Mouse (Mus musculus): ENCODE data around the gene Ggact. TPM values are rescaled to one million over a fixed set of nuclear protein-coding genes. Genes with fewer than 3 reads are reported as not detected.
A peak's percentile ranks its signal among the peaks of the same experiment; 100 is the strongest.

The Ggact gene
- polyA plus RNA-seq, 1 experiment from 2014 or later, result 5.0 TPM

DNA sequence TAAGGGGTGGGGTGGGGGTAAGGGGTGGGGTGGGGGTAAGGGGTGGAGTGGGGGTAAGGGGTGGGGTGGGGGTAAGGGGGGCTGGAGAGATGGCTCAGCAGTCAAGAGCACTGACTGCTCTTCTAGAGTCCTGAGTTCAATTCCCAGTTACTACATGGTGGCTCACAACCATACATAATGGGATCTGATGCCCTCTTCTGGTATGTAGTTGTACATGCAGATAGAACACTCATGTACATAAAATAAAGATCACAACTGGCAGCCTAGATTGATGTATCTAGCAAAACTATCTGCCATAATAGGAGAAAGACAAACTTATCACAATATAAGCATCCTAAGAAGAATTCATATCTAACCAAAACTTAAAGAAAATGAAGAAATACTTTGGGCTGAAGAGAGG lies 15.0 kb downstream of the Ggact start:
- no peak overlapping the region for H3K4me2 ChIP-seq
- H3K9me3 ChIP-seq (replicated peaks), result no peaks in the 10 kb centered on the region
- no peaks in the 10 kb centered on the region for H3K36me3 ChIP-seq (ENCODE audit: poor library complexity, severe bottlenecking)
- H3K9ac ChIP-seq, result no peak overlapping the region
- H3K27ac ChIP-seq, result no peak overlapping the region
- no peak overlapping the region for H3K4me3 ChIP-seq
- peaks cover 22% of the 10 kb centered on the region for H3K4me1 ChIP-seq
- no peak for ATAC-seq
- no peaks in the 10 kb centered on the region for H3K27me3 ChIP-seq

DNA sequence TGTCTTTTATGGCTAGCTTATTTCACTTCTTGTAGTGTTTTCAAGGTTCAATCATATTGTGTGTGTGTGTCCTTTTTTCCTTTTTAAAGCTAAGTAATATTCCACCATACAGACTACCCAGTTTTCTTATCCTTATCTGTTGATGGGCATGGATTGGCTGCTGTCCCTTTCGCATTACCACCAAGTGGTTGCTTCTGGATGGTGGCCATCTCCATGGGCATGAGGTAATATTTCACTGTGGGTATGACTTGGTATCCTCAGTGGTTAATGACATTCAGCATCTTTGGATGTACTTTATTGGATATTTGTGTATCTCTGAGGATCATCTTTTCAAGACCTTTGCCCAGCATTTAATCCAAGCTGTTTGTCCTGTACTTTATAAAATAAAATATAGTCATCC lies 17.5 kb downstream of the Ggact start:
- Histone ChIP-seq H3K4me2 (no peak overlapping the region), H3K9ac (no peak overlapping the region), H3K27me3 (no peaks in the 10 kb centered on the region), H3K4me3 (no peak overlapping the region), H3K27ac (no peak overlapping the region), H3K36me3 (ENCODE audit: poor library complexity, severe bottlenecking) (peaks cover 4% of the 10 kb centered on the region; the same call in 1 of the 2 replicates), H3K4me1 (peaks cover 8% of the 10 kb centered on the region), H3K9me3 (replicated peaks) (no peaks in the 10 kb centered on the region)
- 96% methylated on average over 1 of the region's 1 CpGs for WGBS
- no peak for ATAC-seq

DNA sequence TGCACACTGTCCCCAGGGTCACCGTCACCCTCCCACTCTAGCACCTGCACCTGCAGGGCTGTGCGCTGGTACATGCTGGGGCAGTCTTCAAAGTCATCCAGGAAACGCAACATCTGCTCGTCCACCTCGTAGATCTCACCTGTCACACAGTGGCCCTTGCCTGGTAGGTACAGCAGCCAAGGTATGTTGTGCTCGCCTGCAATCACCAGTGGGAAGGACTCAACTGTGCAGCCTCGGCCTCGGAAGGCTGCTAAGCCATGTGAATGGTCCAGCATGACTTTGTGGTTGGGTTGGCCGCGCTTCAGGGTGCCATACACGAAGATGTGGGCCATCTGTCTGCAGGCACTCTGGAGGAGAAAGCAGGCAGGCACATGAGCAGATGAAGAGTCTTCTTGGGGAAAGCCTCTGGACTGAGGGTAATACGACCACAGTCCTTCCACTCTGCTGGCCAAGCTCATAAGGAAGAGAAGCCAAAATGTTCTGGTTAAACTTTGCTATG lies 22.0 kb downstream of the Ggact start:
- H3K4me1 ChIP-seq, result no peaks in the 10 kb centered on the region
- no peak overlapping the region for H3K4me2 ChIP-seq
- no peak overlapping the region for H3K27ac ChIP-seq
- no peaks in the 10 kb centered on the region for H3K27me3 ChIP-seq
- WGBS, result 94% methylated on average over 12 of the region's 12 CpGs
- H3K4me3 ChIP-seq, result no peak overlapping the region
- no peaks in the 10 kb centered on the region for H3K9me3 ChIP-seq (replicated peaks)
- H3K9ac ChIP-seq, result no peak overlapping the region
- ATAC-seq, result no peak
- peaks cover 4% of the 10 kb centered on the region; the same call in 1 of the 2 replicates for H3K36me3 ChIP-seq (ENCODE audit: poor library complexity, severe bottlenecking)

DNA sequence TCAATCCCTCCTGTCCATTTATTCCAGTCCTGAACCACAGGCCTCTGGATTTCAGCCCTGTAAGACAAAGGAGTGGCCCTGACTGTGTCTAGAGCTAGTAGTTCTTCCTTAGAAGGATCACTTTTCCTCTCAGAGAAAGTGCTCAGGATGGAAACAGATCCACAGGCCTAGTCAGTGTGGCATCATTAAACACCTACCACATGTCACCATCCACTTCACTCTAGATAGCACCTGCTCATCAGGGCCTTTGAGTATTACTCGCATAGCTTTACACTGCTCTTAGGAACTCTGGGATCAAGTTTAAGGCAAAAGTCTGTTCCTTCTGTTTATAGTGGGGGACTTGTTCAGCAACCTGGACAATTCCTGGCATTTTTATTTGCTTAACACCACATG lies 25.1 kb downstream of the Ggact start:
- Histone ChIP-seq H3K9me3 (replicated peaks) (no peaks in the 10 kb centered on the region), H3K4me1 (peaks cover 18% of the 10 kb centered on the region), H3K4me2 (no peak overlapping the region), H3K27me3 (no peaks in the 10 kb centered on the region), H3K27ac (no peak overlapping the region), H3K4me3 (no peak overlapping the region), H3K36me3 (ENCODE audit: poor library complexity, severe bottlenecking) (peaks cover 4% of the 10 kb centered on the region; the same call in 1 of the 2 replicates), H3K9ac (no peak overlapping the region)
- no peak for ATAC-seq
- WGBS, result 94% methylated on average over 1 of the region's 1 CpGs

DNA sequence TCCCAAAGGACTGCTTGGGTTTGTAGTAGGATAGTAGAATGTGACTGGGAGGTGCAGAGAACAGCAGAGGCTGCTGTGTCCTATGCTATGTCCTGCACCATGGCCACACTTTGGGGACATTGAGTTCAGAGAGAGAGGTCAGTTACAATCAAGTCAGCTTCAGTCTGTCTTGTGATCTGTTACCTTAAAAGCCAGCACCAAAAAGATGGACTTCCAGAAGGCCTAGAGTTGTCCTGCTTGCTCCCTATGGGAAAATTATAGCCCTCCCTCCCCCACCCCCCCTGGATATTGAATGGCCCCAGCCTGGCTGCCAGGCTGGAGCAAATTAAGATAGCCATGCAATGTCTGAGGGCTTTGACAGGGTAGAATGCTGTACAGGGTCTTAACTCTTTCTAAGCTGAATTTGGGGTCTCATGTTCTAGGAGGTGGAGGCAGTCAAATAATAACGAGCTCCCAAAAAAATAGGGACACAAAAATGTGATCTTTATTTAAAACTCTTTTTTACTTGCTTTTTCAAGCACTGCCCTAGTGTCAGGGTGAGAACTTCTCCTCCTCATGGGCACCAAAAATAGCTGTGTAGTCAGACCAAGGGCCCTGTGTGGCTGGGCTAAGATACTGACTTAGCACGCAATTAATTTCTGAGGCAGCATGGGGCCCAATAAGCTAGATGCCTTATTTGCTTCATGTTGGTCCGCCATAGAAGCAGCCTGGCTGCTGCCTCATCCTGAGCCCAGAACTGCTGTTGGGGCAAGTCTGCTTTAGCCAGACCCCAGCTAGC lies 25.7 kb downstream of the Ggact start:
- WGBS, result 61% methylated on average over 3 of the region's 3 CpGs
- ATAC-seq, result no peak

DNA sequence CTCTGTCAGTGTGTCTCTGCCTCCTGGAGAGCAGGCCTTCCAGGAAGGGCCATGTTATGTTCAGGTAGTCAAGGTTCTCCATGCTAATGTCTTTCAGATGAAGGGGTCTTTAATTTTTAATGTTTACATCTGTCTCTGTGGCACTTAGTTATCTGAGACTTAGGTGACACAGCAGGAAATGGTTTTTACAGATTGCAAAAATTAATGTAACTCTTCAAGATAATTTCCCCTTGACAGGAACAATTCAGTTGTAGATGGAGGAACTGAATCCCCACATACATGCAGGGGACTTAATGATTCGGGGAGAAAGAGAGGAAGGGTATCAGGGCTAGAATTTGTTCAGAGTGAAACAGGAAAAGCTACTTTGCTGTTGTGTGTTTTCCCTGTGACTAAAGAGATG lies 26.3 kb downstream of the Ggact start:
- Histone ChIP-seq H3K4me3 (no peak overlapping the region), H3K9ac (no peak overlapping the region), H3K36me3 (ENCODE audit: poor library complexity, severe bottlenecking) (peaks cover 4% of the 10 kb centered on the region; the same call in 1 of the 2 replicates)

More for the DNA sequence above, 25.7 kb downstream of the Ggact start:
- Histone ChIP-seq H3K4me3 (no peak overlapping the region), H3K9me3 (replicated peaks) (no peaks in the 10 kb centered on the region), H3K4me1 (peaks cover 23% of the 10 kb centered on the region), H3K9ac (no peak overlapping the region), H3K27ac (no peak overlapping the region), H3K27me3 (no peaks in the 10 kb centered on the region), H3K36me3 (ENCODE audit: poor library complexity, severe bottlenecking) (peaks cover 4% of the 10 kb centered on the region; the same call in 1 of the 2 replicates), H3K4me2 (no peak overlapping the region)

DNA sequence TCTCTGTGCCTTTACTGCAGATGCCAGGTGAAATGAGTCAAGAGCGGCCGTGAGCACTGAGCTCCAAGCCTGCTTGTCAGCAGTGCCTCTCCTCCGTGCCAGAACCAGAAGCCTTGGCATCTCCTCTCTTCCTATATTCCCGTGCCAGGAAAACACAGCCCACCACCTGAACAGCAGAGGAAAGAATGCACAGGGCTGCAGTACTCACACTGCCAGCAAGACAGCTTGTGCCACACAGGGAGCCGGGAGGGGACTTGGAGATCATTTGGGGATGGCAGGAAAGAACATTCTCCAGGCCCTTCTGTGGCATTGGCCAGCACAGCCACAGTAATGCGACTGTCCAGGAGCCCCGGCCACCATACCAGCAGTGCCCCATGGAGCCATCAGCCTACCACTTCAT lies 27.7 kb downstream of the Ggact start:
- no peak overlapping the region for H3K4me2 ChIP-seq
- H3K36me3 ChIP-seq (ENCODE audit: poor library complexity, severe bottlenecking), result no peaks in the 10 kb centered on the region
- H3K4me1 ChIP-seq, result peaks cover 39% of the 10 kb centered on the region
- no peak; the same call in 1 of the 2 replicates for ATAC-seq
- H3K9ac ChIP-seq, result no peak overlapping the region
- H3K27ac ChIP-seq, result no peak overlapping the region
- 73% methylated on average over 7 of the region's 7 CpGs for WGBS
- 0 out of 2 replicates have a peak, but pooled peaks cover 2% of the 10 kb centered on the region for H3K27me3 ChIP-seq
- H3K9me3 ChIP-seq (replicated peaks), result no peaks in the 10 kb centered on the region
- no peak overlapping the region for H3K4me3 ChIP-seq

More for the DNA sequence above, 26.3 kb downstream of the Ggact start:
- H3K9me3 ChIP-seq (replicated peaks), result no peaks in the 10 kb centered on the region
- H3K4me2 ChIP-seq, result no peak overlapping the region
- WGBS, result 82% methylated on average over 1 of the region's 1 CpGs
- peaks cover 30% of the 10 kb centered on the region for H3K4me1 ChIP-seq
- H3K27ac ChIP-seq, result no peak overlapping the region
- H3K27me3 ChIP-seq, result no peaks in the 10 kb centered on the region
- no peak for ATAC-seq

DNA sequence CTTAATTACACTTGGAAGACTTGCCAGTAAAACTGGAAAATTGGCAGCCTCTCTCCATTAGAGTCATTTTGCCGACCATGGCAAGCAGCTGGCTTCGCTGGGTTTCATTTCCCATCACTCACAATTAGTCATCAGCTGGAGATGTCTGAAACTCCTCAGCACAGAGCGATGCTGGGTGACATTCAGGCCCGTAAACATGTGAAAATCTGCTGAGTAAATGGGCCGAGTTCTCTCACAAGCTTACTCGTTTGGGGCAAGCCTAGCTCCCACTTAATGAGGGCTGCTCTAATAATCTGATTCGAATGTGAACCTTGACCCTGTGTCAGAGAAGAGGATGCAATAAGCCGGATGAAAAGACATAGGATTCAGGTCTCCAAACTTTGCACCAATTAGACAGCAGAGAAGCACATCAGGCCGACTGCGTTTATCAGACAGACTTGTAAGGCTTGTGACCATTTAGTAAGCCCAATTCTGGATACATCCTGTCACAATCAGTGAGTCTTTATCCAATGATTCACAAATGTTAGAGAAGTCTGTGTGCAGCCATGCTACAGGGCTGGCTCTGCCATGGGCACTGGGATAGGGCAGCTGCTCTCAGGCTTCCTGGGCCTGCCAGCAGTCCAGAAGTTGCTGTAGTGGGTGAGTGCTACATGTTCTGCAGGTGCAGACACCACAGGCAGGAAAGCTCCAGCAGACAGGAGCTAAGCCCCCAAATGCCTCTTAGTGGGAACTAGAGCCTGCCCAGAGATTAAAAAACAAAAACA lies 29.6 kb downstream of the Ggact start:
- 10% methylated on average over 10 of the region's 10 CpGs for WGBS

DNA sequence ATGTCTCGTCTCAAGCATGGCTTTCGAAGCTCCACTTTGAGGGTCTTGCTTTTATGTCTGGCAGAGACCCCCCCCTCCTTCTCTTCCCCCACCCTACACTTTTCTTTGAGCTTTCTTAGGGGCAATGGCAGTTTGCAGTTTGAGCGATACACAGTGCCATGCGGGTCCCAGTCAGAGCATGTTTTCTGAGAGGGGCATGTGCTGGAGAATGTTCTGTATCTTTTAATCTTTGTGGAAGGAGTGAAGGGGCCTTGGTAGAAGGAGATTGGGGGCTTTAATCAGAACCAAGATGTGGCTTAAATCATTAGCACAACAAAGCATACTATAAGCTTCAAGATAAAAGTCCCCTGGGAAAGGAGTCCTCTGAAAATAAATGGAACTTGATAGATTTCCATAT lies 30.1 kb downstream of the Ggact start:
- Histone ChIP-seq H3K9me3 (replicated peaks) (no peaks in the 10 kb centered on the region), H3K27ac (peak overlapping the region; percentile 88), H3K9ac (no peak overlapping the region), H3K36me3 (ENCODE audit: poor library complexity, severe bottlenecking) (no peaks in the 10 kb centered on the region), H3K4me2 (peak overlapping the region; percentile 7; the same call in 1 of the 2 replicates), H3K27me3 (peaks cover 16% of the 10 kb centered on the region; the same call in 1 of the 2 replicates), H3K4me1 (peaks cover 44% of the 10 kb centered on the region), H3K4me3 (no peak overlapping the region)
- WGBS, result 25% methylated on average over 4 of the region's 4 CpGs
- ATAC-seq, result peak; percentile 57

More for the DNA sequence above, 29.6 kb downstream of the Ggact start:
- Histone ChIP-seq H3K9ac (no peak overlapping the region), H3K4me1 (peaks cover 39% of the 10 kb centered on the region), H3K4me2 (peak overlapping the region; percentile 7; the same call in 1 of the 2 replicates), H3K4me3 (no peak overlapping the region), H3K27me3 (peaks cover 10% of the 10 kb centered on the region; the same call in 1 of the 2 replicates), H3K36me3 (ENCODE audit: poor library complexity, severe bottlenecking) (no peaks in the 10 kb centered on the region), H3K9me3 (replicated peaks) (no peaks in the 10 kb centered on the region), H3K27ac (peak overlapping the region; percentile 88)
- peak; percentile 82 for ATAC-seq

DNA sequence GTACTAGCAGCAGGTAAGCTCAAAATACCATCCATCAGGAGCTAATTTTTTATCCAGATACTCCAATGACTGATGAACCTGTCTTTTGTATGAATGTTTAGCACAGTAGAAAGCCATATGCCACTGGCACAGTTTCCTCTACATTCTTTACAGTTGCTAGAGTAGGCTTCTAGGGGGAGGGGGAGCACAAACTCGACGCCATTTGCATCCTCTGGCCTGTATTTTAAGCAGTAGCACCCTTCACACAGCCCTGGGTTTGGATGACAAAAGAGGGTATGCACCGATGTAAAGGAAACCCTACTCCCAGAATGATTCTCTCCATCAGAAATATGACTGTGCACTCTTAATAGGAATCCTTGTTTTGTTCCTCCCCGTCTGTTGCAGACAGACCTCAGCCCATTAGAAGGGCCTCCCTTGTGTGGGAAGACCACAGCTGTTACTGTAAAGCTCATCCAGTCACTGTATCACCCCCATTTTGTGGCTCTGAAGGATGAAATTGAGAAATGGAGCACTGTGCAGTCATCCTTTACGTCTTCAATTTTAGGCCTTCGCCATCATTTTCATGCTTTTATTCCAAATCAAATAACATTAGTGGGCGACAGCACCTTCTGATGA lies 30.7 kb downstream of the Ggact start:
- H3K27me3 ChIP-seq, result peaks cover 20% of the 10 kb centered on the region
- ATAC-seq, result peak; percentile 33; the same call in 1 of the 2 replicates
- no peak overlapping the region for H3K9ac ChIP-seq
- peaks cover 47% of the 10 kb centered on the region for H3K4me1 ChIP-seq
- WGBS, result 40% methylated on average over 7 of the region's 7 CpGs
- H3K4me2 ChIP-seq, result peak overlapping the region; percentile 19
- no peaks in the 10 kb centered on the region for H3K36me3 ChIP-seq (ENCODE audit: poor library complexity, severe bottlenecking)
- H3K27ac ChIP-seq, result peak overlapping the region; percentile 88
- H3K9me3 ChIP-seq (replicated peaks), result no peaks in the 10 kb centered on the region
- H3K4me3 ChIP-seq, result no peak overlapping the region

DNA sequence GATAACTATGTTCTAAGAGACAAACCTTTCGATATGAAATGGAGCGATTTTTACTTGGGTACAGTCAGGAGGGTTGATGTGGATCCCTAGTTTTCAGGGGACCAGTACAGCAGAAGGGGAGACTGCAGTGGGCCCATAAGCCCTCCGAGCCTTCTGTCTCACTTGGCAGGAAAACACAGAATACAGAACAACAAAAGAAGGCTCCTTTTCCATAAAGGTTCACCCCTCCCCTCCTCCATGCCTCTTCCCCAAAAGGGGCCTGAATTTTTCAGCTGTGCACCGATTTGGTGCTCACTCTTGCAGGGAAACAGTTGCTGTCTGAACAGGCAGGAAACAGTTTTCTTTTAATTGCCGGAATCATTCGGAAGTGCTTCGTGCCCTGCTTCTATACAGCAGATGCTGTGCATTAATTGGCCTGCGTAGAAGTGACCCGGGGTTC lies 31.3 kb downstream of the Ggact start:
- Histone ChIP-seq H3K27ac (peak overlapping the region; percentile 88), H3K27me3 (peaks cover 22% of the 10 kb centered on the region), H3K4me1 (peaks cover 47% of the 10 kb centered on the region), H3K4me3 (no peak overlapping the region), H3K9me3 (replicated peaks) (no peaks in the 10 kb centered on the region), H3K9ac (0 out of 2 replicates have a peak overlapping the region, but pooled peaks have one; percentile 23), H3K4me2 (peak overlapping the region; percentile 19; the same call in 1 of the 2 replicates), H3K36me3 (ENCODE audit: poor library complexity, severe bottlenecking) (no peaks in the 10 kb centered on the region)
- WGBS, result 23% methylated on average over 9 of the region's 9 CpGs
- peak; percentile 59 for ATAC-seq

Measured in forebrain, embryonic 13.5 days (tissue).